Mouse (Mus musculus) colon, adult 2 months (tissue): ENCODE results near the gene Ankrd60. TPM values are rescaled to one million over a fixed set of nuclear protein-coding genes. Genes with fewer than 3 reads are reported as not detected.

Experiments used
- polyA plus RNA-seq: library from polyadenylated mRNA; depleted of rRNA; stranded (reverse); fragments of >200 nt; gene quantifications from 2 replicates; pipeline ENCODE4 v1.2.3, GENCODE M21; 2012; rRNA removed

The Ankrd60 gene
- polyA plus RNA-seq, result 0.29 TPM in 1 of 2 replicates, not detected in the other

GRCm38 (mm10) chr2:173577669-173578557 is at the start of gene Ankrd60:
Gene Ankrd60, minus strand, starts transcription at chr2:173578365.

GRCm38 (mm10) chr2:173522376-173522775 is 55.8 kb downstream of the Ankrd60 start, which contains the start of gene 1700021F07Rik:
Gene 1700021F07Rik, plus strand, starts transcription at chr2:173522586.

Other genes starting within 250 kb of the Ankrd60 start
- not detected in 2 replicates for gene 1700021F07Rik, start 55.8 kb downstream of the Ankrd60 start, polyA plus RNA-seq
- 97.6 and 113 TPM in 2 replicates for gene Rab22a, start 81.4 kb upstream of the Ankrd60 start, polyA plus RNA-seq
- not detected in 2 replicates for gene 1700010B08Rik, start 141.1 kb upstream of the Ankrd60 start, polyA plus RNA-seq
- gene Vapb, start 159.1 kb upstream of the Ankrd60 start, polyA plus RNA-seq, result 11.0 and 11.4 TPM in 2 replicates